Mouse (Mus musculus): ENCODE measurements around the gene Hrh2.

Gene Hrh2

GRCm38 (mm10) chr13:54192021-54192481 is at the start of gene Hrh2:
Hrh2 (plus strand) TSS chr13:54192129.
- DNase-seq = no peak

GRCm38 (mm10) chr13:54143788-54144187 is 48.1 kb upstream of the Hrh2 start:
- DNase-seq = no peak

- DNase-seq = no peak
These were observed 47.3 kb upstream of the Hrh2 start for GRCm38 (mm10) chr13:54144624-54145023.

GRCm38 (mm10) chr13:54147328-54147727 is 44.6 kb upstream of the Hrh2 start:
- DNase-seq = no peak

GRCm38 (mm10) chr13:54152421-54152820 is 39.5 kb upstream of the Hrh2 start:
- no peak for DNase-seq

GRCm38 (mm10) chr13:54152911-54153310 is 39.0 kb upstream of the Hrh2 start:
- DNase-seq = no peak

GRCm38 (mm10) chr13:54153672-54154218 is 38.2 kb upstream of the Hrh2 start:
- no peak for DNase-seq

- DNase-seq = no peak
These were observed 36.1 kb upstream of the Hrh2 start for GRCm38 (mm10) chr13:54155822-54156221.

- no peak for DNase-seq
These were observed 32.7 kb upstream of the Hrh2 start for GRCm38 (mm10) chr13:54159256-54159655.

- DNase-seq = no peak
These were observed 32.2 kb upstream of the Hrh2 start for GRCm38 (mm10) chr13:54159756-54160155.

GRCm38 (mm10) chr13:54160546-54160945 is 31.4 kb upstream of the Hrh2 start:
- DNase-seq = no peak

- no peak for DNase-seq
These were observed 30.4 kb upstream of the Hrh2 start for GRCm38 (mm10) chr13:54161514-54161913.

- DNase-seq = no peak
These were observed 28.6 kb upstream of the Hrh2 start for GRCm38 (mm10) chr13:54163363-54163762.

GRCm38 (mm10) chr13:54164462-54164861 is 27.5 kb upstream of the Hrh2 start:
- DNase-seq = no peak

- no peak for DNase-seq
These were observed 26.9 kb upstream of the Hrh2 start for GRCm38 (mm10) chr13:54165066-54165465.

- DNase-seq = no peak
These were observed 26.2 kb upstream of the Hrh2 start for GRCm38 (mm10) chr13:54165765-54166164.

GRCm38 (mm10) chr13:54167036-54167435 is 24.9 kb upstream of the Hrh2 start:
- DNase-seq = no peak

GRCm38 (mm10) chr13:54168675-54169074 is 23.3 kb upstream of the Hrh2 start:
- DNase-seq = no peak

GRCm38 (mm10) chr13:54170288-54170687 is 21.6 kb upstream of the Hrh2 start:
- no peak for DNase-seq

GRCm38 (mm10) chr13:54171346-54171745 is 20.6 kb upstream of the Hrh2 start:
- no peak for DNase-seq

GRCm38 (mm10) chr13:54171761-54172160 is 20.2 kb upstream of the Hrh2 start:
- DNase-seq = no peak

GRCm38 (mm10) chr13:54173941-54174340 is 18.0 kb upstream of the Hrh2 start:
- DNase-seq = no peak

GRCm38 (mm10) chr13:54174703-54175102 is 17.2 kb upstream of the Hrh2 start:
- no peak for DNase-seq

- DNase-seq = no peak
These were observed 16.5 kb upstream of the Hrh2 start for GRCm38 (mm10) chr13:54175426-54175825.

GRCm38 (mm10) chr13:54176406-54177020 is 15.4 kb upstream of the Hrh2 start:
- no peak for DNase-seq
